Mouse (Mus musculus): ENCODE results near the gene Adgrb2.

The Adgrb2 gene

DNA sequence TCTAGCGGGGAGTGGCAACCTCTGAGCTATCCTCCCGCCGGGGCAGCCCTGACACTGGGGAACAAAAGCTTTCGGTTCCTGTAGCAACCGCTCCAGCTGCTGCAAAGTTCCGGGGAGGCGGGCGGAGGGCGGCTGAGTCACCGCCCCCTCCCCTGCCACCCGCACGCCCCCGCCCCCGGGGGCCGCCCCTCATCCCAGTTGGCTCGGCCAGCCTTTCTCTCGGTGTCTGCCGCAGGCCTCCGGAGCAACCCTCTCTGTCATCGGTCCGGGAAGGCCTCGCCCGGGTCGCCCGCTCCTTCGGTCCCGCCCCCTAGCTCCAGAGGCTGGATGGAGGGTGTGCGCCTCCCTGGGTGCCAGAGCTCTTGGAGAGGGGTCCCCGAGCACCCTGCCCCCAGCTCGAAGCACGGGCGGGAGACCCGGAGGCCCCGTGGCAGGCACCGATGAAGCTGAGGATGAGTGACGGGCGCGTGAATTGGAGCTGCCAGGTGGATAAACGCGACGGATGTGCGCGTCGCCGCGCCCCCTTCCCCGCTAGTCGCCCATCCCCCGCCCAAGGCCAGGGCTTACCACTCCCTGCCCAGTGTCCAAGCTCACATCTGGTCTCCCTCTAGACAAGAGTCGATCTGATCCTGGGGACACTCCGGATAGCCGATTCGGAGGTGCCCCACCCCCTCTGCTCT lies 3.3 kb downstream of the Adgrb2 start:
- DNase-seq (ENCODE audit: low spot score) = no peak

DNA sequence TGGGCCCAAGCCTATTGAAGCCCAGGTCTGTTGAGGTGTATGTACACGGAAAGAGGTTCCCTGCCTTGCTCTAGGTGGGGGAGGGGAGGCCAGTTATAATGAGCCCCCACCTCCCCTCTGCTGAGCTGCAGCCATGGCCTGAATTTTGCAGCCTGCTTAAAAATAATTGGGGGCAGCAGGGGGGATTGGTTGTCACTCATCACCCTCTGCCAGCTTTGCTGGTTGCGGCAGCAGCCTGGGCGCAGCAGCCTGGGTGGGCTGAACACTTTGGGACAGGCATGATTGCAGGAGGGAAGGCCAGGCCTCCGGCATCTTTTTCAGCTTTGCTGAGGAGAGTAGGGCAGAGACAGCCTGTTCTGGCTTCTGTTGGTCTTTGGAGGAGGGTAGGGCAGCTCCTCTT lies 5.3 kb downstream of the Adgrb2 start:
- DNase-seq (ENCODE audit: low spot score) = no peak

DNA sequence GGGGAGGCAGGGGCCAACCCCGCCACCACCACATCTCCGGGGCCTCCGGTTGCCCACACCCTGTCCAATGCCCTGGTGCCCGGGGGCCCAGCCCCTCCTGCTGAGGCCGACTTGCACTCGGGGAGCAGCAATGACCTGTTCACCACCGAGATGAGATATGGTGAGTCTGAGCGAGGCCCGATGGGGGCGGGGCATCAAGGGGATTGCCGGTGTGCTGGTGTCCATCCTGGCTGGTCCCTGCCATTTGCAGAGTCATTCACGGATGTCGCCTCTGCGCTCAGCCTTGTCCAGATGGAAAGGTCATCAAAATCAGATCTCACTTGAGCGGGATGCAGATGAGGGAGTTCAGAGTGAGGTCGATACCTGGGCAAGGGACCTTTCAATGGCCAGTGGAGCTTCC lies 8.1 kb downstream of the Adgrb2 start:
- no peak for DNase-seq (ENCODE audit: low spot score)

DNA sequence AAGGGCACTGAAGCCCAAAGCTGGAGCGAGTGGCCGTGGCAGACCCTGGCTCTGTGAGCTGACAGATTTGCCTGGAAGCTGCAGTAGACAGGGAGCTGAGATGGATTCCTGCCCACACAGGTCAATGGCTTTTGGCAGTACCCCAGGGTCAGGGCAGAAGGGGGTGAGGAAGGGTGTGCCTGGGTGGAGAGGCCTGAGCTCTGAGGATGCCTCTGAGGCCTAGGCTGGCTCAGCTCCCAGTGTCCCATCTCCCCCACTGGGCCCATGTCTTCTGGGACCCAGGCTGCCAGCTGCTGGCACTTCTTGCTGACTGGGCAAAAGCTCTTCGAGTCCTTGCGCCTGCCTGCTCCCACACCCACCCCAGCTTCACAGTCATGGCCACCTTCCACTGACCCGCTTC lies 8.5 kb downstream of the Adgrb2 start:
- DNase-seq (ENCODE audit: low spot score) = no peak

DNA sequence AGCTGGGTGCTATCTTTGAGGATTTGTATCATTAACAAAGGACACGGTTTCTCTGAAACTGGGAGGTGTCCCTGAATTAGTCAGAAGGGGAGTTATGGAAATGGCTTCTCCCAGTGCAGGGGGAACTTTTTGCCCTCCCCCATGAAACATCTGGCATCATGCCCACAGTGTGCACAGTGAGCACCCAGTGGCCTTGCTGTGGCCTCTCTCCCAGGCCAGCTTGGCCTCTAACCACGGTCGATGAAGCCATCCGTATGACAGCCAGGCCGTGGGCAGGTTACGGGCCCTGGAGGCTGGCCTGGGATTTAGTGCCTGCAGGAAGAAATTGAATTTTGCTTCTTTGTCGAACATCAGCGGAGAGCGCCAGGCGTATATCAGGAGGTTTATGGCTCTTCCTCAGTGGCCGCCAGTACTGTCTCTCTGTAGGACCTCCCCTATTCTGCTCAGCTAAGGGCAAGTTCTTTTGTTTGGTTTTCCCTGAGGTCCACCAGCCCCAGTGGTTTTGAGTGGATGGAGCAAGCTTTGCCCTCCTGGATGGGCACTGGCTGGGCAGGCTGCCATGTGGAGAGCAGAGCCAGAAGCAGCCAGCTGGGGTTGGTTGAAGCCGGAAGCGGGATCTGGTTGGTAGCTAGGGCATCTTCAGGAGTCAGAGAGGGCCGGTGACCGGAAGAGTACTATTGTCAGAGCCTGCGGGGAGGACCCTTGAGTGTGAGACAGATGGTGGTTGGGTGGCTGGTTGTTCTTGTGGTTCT lies 9.4 kb downstream of the Adgrb2 start:
- DNase-seq (ENCODE audit: low spot score) = no peak

DNA sequence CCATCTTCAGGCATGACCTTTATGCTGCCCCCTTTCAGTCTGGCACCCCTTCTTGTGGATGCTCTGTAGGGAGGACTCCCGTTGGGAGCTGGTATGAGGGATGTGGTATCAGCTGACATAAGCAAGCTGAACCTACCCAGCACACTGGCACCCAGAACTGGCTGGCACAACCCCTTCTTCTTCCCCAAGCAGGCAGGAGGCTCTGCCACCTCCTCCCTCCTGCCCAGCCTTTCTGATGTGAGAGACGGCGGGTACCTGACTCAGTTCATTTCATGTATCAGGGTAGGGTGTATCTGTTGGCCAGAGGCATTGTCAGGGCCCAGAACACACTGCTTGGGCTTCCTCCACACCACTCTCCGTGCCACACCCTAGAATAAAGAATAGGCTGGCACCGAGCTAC lies 10.1 kb downstream of the Adgrb2 start:
- DNase-seq (ENCODE audit: low spot score) = no peak

DNA sequence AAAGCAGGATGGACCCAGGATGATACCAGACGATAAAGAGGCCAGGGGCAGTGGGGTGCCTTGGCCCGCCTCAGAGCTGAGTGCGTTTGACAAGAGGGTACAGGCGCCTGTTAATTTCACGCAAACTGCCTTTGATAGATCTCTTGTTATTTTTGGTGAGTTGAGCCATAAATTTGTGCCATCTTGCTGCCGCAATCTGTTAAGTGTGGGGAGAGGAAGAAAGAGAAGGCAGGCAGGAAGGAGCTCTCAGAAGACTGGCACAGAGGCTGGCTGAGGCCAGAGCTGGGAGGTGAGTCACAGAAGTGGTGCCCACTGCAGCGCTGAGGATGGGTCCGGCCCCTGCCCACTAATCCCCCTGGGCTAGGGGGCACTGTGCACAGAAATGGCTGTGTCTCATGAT lies 10.6 kb downstream of the Adgrb2 start:
- no peak for DNase-seq (ENCODE audit: low spot score)

DNA sequence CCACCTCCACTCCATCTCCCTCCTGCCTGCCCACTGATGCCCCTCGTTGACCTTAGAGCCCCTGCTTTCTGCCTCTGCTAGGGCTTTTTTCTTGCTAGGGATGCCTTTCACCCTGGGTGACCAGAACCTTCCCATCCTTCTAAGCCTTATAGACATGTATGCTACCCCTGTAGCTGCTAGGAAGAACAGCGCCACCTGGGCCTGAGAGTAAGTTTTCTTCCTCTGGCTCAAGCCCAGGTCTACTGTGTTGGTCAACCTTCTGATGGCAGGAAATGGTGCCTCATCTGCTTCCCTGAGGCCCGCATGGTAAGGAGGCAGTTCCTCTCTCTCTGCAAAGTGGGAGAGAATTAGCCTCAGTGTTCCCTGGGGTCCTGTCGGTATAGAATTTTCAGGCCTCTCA lies 11.3 kb downstream of the Adgrb2 start:
- DNase-seq (ENCODE audit: low spot score) = no peak

DNA sequence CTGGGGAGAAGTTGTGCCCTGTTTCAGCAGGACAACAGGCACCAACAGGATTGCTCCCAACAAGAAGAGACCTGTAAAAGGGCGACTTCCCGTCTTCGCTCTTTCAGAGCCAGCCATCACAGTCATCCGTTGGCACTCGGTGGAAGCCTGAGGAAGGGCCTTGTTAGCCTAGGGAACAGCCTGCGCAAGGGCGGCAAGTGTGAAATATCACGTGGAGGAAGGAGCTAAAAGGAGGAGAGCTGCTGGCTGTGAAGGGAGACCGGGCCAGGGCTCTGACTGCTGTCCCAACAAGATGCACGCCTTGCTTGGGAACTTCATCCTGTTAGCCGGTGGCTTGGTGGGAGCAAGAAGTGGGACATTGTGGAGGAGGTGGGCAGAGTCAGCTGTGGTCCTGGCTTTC lies 13.5 kb downstream of the Adgrb2 start:
- DNase-seq (ENCODE audit: low spot score) = no peak

DNA sequence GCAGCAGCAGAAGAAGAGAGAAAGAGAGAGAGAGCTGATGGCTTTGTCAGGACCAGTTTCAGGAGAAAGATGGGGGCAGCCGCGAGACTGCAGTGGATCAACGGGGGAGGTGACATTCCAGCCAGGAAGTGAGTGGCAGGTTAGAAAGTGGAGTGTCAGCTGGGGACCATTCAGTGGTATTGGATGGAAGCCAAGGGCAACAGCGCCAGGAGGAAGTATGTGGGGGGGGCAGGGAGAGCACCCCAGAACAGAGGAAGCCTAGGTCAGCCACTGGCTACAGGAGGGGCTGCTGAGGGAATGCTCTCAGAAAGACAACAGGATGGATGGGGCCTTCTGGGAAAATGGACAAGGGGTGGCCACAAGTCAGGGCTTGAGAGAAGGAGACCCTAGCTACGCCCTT lies 17.0 kb downstream of the Adgrb2 start:
- DNase-seq (ENCODE audit: low spot score) = no peak

DNA sequence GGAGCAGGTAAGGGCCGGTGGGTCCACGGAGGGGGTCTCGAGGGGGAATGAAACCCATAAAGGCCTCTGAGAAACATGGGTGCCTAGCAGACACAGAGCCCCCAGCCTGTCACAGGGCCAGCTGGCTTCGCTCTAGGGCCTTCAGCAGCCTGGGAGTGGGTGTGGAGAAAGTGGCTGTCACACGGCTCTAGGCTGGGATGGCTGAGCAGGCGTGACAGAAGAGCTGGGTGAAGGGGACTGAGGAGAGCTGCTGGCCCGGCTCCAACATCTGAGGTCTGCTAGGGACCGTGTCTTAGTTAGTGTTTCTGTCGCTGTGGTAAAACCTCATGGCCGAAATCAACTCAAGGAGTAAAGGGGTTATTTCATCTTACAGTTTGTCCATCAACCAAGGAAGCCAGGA lies 17.5 kb downstream of the Adgrb2 start:
- no peak for DNase-seq (ENCODE audit: low spot score)

DNA sequence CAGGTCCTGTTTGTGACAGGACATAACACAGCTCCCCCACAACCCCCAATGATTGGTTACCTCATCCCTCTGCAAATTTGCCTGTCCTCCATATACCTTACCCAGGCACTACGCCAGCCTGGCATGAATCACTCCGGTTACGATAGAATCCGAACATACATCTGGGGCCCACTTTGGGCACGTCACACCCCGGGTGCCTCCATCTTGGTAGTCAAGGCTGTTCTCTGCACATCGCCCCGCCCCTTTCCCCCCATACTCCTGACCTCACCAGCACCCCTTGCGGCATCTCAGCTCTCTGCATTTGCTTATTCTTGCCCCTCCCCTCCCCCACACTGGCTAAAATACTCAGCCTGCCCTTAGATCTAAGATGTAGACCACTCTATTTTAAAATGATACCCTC lies 20.9 kb downstream of the Adgrb2 start:
- DNase-seq (ENCODE audit: low spot score) = no peak

DNA sequence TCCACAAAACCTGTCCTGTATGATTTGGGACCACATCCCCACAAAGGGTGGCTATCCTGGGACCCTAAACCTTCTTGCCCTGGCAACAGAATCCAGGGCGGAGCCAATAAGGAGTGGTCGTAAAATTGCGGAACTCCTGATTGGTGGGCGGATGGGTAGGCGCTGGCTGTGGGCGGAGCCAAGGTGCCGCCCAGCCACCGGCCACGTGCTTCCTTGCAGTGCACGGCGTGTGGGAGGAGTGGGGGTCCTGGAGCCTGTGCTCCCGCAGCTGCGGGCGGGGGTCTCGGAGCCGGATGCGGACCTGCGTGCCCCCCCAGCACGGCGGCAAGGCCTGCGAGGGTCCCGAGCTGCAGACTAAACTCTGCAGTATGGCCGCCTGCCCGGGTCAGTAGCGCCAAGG lies 21.9 kb downstream of the Adgrb2 start:
- no peak for DNase-seq (ENCODE audit: low spot score)

DNA sequence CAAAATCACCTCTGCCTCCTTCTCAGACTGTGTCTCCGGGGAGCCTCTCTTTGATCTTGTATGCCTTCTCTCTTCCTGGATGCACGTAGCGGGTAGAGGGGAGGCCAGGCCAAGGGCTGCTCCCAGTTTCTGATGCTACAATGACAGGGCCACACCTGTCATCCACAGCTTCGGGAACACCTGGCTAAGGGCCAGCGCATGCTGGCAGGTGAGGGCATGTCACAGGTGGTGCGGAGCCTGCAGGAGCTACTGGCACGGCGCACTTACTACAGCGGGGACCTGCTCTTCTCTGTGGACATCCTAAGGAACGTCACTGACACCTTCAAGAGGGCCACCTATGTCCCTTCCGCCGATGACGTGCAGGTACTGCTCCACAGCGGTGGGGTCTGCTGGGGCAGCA lies 24.4 kb downstream of the Adgrb2 start:
- no peak for DNase-seq (ENCODE audit: low spot score)

DNA sequence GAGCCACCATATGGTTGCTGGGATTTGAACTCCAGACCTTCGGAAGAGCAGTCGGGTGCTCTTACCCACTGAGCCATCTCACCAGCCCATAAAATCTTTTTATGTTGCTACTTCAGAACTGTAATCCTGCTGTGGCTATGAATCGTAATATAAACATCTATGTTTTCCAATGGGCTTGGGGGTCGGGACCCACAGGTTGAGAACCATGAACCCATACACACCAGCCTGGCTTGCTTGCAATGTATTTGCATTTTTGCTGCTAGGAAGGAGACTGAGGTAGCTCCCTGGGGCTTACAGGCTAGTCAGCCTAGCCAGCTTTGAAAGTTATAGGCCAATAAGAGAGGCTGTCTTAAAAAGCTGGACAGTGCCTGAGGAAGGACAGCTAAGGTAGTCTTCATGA lies 26.1 kb downstream of the Adgrb2 start:
- no peak for DNase-seq (ENCODE audit: low spot score)

DNA sequence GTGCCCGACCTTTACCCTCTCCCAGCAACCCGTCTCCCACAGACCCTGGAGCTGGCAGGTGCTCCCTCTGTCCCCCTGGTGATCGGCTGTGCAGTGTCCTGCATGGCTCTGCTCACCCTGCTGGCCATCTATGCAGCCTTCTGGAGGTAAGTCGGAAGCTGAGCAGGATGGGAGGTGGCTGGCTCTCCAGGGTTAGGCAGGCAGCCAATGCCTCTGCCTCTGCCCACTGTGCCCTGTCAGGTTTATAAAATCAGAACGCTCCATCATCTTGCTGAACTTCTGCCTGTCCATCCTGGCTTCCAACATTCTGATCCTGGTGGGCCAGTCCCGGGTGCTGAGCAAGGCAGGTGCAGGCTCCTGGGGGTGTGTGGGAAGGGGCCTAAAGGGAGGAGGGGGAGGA lies 27.6 kb downstream of the Adgrb2 start:
- DNase-seq (ENCODE audit: low spot score) = no peak

DNA sequence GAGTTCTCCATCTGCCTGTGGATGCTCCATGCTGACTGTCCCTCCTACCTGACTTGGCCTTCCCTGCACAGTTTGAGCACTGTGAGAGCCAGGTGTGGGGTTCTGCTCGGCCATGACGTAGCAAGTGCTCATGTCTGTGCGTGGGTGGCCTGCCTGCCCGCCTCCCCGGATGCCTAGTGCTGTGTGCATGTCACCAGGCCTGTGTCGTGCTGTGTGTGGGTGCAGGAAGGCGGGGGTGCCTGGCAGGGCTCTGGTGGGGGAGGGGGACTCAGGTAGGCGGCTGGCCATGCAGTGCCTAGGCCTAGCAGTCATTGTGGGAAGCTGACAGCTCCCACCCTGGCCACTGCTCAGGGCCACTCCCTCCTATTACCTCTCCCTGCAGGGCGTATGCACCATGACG lies 28.4 kb downstream of the Adgrb2 start:
- no peak for DNase-seq (ENCODE audit: low spot score)

DNA sequence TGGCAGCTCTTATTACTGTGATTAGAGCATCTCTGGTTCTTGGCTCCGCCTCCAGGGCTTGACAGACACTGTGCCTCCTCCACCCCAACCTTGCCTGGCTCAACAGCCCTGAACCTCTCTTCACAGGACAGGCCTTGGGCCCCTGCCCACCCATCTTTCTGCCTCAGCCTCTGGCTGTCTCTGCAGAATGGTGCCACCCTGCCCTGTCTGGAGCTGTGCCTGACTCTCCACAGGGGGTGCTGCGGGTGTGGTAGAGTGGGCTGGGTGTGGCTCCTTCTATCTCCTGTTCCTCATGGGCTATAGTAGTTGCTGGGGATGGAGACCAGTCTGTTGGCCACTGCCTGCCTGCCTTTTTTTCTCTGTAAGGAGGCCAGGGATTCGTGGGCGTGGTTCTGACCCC lies 31.3 kb downstream of the Adgrb2 start:
- DNase-seq (ENCODE audit: low spot score) = no peak

DNA sequence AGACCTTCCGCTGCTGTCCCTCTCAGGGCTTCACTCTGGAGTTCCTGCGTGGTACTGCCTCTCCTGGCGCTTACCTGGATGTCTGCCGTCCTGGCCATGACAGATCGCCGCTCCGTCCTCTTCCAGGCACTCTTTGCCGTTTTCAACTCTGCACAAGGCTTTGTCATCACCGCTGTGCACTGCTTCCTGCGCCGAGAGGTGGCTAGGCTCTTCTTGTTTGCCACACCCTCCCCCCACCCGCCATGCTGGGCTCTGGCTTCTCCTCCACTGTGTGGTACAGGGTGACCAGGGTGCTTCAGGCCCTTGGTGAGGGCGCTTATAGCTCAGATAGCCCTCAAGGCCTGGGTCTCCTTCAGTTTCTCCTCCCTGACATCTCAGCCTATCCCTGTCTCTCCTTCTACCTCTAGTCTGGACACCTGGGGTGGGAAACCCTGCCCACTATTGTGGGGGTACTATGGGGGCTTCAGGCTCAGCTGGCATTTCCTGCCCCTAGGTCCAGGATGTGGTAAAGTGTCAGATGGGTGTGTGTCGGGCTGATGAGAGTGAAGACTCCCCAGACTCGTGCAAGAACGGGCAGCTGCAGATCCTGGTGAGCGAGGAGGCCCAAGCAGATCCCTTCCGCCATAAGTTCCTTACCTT lies 32.5 kb downstream of the Adgrb2 start:
- no peak for DNase-seq (ENCODE audit: low spot score)

DNA sequence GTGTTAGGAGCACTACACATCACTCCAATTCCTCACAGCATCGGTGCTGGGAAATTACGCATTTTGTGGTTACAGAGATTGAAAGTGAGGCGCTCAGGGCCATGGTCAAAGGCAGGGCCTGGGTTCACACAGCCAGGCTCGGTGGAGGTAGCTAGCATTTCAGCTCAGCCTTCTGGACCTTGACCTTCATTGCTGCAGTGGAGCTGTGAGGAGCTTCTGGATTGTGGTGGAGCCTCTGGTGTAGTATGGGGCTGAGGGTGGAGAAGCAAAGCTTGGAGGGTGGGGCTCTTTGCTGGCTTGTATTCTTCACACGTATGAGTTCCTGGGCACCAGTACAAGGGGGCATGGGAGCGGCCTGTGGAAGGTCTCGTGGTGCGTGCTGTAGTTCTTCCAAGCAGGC lies 38.3 kb downstream of the Adgrb2 start:
- DNase-seq (ENCODE audit: low spot score) = no peak

DNA sequence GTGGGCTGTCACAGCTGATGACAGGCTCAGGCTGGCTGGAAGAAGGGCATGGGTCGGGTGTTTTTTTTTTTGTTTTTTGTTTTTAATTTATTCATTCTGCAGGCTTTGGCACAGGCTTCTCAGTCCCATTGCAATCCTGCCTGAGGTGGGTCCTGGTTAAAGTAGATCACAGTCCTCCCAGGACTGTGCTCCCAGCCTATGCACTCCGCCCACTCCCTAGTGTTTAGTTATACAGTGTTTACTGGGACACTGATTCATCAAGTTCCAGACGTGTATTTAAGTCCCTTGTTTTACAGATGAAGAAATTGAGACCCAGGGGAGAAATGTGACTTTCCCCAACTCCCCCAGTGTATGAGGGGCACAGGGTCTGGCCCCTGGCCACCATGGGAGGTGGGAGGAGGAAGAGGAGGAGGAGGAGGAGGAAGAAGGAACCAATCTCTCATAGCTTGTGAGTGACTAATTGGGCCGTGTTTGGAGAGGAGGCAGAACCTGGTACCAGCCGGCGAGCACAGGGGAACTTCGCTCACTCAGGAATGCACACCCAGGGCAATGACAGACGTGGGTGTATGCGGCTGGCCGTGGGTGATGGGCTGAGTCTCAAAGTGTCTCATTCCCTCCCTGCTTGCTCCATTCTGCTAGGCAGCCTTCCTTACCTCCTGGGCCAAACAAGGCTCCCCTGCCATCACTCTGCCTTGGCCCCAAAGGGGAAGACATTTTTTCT lies 39.0 kb downstream of the Adgrb2 start:
- DNase-seq (ENCODE audit: low spot score) = no peak

DNA sequence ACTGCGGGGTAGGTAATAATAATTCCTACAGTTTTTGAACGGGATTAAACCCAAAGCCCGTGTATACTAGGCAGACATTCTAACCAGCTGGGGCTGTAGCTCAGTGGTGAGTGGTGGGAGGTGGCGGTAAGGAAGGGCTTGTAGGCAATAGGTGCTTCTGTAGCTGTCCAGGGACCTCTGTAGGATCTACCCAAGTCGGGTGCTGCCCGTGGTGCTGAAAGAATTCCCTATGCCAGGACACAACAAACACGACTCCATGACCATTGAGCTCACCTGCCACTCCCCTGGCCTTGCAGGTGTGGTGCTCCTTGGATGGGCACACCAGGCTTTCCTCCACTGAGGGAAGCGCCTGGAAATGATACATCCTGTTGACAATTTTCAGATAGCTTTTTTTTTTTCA lies 40.9 kb downstream of the Adgrb2 start:
- DNase-seq (ENCODE audit: low spot score) = no peak

DNA sequence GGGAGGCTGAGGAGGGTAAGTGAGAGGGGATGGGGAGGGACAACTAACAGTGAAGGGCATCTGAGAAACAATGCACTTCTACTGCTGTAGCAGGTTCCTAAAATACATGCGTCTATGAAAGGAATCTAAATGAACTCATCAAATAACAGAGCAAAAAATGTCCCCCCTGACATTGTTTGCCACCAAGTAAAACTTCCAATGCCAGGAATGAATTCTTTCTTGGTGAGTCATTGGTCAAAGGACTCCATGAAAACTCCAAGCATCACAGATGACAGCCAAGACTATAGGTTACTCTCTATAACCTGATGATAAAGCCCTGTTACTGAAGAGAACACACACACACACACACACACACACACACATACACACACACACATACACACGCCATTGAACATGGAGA lies 46.5 kb downstream of the Adgrb2 start:
- DNase-seq (ENCODE audit: low spot score) = no peak

Measured in c-Kit-positive CD71-positive TER-119-positive erythroid progenitor cells, embryonic 14.5 days (primary cell).